Mouse (Mus musculus): Measurements from ENCODE around the gene Ush2a.

The Ush2a gene

DNA sequence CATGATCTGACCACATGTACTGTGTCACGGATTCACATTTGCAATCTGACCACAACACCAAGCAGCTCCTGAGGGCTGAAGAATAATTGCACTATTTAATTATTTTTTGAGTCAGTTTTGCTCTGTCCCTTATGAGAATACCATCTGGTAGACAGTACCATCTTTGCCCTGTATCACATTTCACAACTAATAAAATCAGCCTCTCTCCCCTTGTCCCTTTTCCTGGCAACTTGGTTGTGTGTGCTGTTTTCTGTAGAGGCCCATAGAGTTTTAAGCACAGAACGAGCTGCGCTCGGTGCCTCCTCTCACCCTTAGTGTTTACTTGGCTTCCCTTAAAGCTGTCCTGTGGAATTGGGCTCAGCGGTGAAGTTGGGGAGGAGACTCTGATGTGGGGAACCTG lies 290.0 kb downstream of the Ush2a start:
- no peak for DNase-seq

DNA sequence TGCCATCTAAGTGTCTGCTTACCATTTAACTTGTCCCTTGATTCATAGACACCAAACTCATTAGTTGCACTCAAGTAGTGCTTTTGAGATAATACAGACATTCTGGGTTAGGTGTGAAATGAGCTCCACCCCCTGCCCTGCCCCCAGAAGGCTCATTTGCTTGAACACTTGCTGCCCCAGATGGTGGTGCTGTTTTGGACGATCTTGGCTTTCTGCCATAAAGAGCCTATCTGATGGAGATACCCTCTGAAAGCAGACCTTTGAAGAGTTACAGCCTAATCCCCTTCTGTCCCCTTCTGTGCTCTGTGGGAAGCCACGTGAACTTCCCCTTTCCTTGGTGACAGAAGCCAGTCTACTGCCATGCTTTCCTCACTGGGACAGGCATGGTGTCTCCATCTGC lies 297.1 kb downstream of the Ush2a start:
- no peak for DNase-seq

DNA sequence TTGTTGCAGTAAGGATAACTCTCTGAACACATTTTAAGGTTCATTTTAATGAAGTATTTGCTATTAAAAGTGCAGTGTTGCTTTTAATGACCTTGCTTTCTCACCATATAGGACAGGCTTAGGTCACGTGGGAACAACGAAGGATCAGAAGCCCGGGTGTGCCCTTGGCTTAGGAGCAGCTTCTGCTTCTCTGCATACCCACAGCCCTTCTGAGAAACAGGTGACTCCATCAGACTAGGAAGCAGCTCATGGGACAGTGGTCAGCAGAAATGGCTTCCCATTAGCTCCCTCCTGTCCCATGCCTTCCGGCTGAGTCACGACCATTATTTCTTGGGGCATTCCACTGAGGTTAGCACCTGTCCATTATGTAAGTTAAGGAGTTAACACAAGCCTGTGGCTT lies 304.4 kb downstream of the Ush2a start:
- no peak for DNase-seq

DNA sequence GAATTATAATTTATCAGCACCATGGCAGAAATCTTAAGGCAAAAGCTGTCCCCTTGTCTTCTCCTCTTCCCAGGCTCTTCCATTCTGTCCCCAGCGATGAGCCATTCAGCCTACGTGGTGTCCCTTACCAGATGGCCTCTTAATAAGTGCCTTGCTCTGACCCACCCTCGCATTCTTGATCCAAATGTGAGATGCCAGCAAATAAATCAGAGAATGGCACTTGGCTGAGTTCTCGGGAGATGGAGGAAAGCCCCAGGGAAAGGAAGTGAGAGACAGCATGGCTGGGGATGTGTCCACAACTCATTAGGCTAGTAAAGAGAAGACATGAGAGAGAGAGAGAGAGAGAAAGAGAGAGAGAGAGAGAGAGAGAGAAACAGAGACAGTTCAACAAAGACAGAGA lies 305.7 kb downstream of the Ush2a start:
- DNase-seq, result no peak

DNA sequence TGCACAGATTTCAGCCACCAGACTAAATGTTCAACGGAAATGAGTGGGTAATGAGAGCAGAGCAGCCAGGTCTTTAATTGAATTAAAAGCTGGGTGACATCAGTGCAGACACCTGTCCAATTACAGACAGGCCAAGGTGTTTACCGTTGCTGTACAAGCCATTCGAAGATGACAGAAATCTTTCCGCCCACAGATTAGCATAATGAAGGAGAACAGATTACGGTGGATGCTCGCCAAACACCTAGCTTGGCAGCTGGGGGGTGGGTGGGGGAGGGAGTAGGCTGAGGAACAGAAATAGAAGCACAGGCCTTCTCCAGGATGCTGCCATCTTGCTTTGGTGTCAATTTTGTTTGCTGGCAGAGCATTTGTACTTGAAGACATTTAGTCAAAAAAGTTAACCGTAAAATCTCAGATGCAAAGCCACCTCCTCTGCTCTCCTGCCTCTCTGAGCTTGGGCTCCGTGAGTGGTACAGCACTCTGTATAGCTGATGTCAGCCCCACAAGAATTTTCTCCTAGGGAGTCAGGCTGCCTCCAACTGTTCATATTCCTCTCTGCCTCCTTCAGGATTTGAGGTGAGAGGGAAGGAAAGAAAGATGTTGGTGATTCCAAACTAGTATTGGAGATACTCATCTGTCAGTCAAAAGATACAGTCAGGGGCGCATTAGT lies 306.6 kb downstream of the Ush2a start:
- no peak for DNase-seq

DNA sequence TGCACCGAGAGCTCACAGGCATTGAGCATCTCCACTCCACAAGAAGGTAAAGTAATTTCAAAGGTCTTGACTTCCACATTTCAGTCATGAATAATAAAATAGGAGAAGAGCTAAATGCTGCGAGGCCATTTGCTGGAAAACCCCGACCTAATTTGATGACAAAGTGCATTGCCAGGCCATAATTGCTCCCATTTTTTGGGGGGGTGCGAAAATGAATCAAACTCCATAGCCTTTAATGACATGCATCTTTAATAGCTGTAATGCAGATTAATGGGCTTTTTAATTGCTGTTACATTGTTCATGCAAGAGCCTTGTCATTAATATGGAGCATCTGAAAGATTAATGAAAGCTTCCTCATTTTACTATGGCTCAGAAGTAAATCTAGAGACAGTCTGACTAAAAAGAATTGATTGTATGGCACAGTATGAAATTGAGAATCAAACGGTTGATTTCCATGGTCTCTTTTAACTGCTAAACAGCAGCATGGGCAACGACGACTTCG lies 314.5 kb downstream of the Ush2a start:
- no peak for DNase-seq

DNA sequence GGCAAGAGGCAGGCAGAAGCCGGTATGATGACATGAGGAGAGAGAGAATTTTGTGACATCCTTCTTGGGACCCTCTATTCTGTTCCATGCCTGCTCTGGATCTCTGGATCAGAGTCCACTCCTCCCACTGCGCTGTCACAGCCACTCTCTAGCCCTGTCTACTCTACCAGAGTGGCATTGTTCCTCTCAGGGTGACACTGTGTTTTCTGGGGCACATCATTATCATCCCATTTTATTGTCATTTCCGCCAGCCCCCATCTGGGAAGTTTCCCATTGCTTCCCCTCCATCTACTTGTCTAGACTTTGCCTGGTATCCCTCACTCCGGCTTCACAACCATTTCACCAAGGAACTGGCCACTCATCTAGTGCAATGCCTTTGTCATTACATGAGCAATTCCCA lies 315.6 kb downstream of the Ush2a start:
- DNase-seq, result no peak

DNA sequence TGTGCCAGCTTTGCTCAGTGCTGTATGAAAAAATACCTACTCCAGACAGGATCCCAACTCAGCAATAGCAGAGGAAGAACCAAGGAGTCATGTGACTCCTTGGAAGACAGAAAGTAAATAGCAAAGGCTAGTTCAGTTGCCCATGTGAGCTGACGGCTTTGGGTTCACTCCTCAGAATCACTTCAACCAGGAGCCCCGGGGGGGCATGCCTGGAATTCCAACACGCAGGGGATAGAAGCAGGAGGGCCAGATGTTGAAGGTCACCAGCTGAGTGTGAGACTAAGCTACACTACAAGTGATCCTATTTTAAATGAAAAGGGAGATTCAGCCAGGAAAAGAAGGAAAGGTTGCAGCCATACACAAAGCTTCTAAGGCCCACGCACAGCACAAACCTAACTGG lies 319.3 kb downstream of the Ush2a start:
- no peak for DNase-seq

DNA sequence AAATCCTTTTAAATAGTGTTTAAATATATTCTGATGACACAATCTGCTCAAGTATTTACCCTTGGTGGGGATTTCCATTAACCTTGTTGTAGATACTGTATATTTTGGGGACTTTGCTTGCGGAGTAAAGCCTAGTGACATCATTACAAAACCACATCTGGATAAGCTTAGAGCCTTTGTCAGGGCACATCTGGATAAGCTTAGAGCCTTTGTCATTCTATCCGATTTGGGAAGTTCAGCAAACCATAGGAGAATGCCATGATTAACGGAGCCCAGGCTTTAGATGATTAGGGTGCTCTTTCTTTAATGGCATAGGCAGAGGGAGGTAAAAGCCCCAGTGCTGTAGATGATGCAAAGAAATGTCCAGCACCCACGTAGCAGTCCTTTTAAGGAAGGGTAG lies 333.4 kb downstream of the Ush2a start:
- no peak for DNase-seq

DNA sequence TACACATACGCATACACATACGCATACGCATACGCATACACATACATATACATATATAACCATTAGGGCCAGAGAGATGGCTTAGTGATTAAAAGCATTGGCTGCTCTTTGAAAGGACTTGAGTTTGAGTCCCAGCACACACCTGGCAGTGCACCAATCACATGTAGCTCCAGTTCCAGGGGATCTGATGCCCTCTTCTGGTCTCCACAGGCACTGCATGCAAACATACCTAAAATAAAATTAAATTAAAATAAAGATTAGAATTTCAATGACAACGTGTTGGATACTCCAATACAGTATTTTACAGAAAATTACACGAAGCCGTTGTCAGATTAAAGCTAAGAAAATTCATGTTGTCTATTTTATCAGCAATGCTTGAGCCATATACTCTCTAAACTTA lies 336.2 kb downstream of the Ush2a start:
- no peak for DNase-seq

DNA sequence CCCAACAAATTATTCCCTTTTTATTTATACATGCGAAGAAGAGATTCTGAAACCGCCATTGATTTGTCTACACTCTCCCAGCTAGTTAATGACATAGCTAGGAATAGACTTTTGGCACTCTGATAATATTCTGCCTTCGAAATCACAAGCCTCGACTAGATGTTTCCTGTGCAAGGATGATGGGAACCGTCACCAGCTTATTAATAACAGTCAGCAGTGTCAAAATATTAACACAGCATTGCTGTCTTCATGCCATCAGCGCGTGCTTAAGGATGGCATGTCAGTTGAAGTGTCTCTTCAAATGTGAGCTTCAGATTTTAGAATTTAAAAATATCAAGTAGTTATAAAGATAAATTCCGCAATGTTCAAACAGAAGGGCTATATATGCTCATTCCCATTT lies 337.3 kb downstream of the Ush2a start:
- DNase-seq, result no peak

DNA sequence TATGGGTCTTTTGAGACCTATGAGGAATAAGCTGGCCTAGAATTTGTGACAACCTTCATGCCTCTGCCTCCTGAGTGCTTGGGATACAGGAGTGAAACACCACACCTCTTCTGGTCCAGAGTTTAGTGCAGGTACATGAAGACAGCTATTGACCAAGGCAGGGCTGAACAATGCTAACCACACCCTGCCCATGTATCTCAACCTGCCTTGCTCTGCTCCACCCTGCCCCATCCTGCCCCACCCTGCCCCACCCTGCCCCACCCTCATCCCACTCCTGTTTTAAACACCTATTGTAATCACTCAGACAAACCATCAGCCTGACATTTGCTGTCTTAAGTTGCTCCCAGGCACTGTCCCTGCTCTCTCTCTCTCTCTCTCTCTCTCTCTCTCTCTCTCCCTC lies 344.6 kb downstream of the Ush2a start:
- no peak for DNase-seq

DNA sequence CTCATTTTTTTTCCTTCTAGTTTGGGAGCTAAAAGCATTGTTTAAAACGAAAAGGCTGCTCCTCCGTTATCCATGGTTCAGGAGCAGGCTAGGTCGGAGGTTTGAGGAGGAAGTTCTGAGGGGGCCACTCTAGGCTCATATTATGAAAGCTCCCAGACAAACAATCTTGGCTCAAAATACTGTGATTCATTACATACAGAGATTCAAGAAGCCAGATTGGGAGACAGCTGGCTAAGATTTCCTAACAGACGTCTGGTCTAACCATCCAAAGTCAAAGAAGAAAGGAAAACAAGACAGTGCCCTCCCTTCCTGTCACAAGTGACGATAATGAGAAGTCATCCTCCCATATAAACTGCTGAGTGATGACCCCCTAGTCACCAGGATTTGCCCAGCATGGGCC lies 354.7 kb downstream of the Ush2a start:
- no peak for DNase-seq

DNA sequence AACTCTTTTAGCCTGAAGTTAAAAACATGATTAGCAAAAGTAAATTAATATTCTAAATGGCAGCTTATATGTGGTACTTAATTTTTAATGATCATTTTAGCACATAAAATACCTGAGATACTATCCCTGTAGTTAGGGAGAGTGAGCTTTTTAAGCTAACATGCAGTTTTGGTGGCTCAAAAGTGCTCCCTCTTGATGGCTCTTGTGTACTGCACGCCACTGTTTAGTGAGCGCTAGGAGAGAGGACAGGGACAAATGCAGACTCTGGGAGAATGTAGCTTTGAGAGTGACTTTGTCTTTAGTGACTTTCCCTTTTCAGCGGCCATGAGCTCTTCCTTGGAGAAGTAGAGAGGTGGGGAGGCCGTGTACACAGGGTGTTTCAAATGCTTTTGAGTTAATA lies 371.9 kb downstream of the Ush2a start:
- DNase-seq, result no peak

DNA sequence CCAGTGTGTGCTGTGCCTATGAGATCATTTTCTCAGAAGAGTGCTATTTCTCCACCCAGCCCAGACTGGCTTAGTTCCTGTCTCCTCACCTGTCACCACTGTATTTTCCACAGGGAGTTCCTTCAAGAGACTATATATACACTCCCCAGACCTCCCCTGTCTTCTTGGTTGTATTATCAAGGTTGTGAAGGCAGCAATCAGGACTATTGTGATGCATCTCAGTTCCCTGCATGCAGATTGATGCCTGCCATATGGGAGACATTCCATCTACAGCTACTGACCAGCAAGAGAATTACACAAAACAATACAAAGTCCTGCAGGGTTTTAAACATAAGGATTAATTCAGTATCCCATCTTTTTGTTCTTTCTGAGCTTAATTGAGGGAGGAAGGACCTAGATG lies 377.8 kb downstream of the Ush2a start:
- no peak for DNase-seq

DNA sequence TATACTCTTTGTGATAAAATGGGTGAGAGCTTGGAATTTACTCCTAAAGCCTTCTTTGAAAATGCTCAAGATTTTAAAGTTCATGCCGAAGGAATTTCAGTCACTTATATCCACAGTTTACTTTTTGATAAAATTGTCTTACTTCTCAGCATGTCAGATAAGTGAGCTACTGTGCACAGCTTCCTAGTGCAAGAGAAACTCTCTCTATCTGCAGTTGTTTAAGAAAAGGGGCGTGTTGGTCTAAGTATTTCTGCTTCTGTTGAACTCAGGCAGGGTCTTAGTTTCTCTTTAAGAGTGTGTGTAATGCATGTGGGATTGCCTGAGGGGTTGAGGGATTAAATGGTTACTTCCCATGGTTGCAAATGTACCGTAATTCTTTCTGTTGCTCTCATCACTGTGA lies 381.3 kb downstream of the Ush2a start:
- no peak for DNase-seq

DNA sequence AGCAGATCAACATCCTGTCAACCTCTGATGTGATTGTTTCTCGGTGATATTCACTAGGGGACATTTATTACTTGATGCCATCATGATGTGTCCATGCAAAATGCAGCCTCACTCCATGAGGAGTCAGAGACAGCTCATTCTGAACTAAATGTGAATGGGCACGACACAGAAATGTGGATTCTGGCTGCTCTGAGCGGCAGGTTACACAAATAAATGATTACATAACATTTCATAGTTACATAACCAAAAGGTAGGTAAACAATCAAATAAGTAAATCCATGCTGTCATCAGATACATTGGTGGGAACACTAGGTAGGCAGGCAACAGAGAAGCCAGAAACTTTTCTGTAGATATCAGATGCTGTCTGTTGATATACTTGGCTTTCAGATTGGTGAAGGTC lies 391.2 kb downstream of the Ush2a start:
- no peak for DNase-seq

DNA sequence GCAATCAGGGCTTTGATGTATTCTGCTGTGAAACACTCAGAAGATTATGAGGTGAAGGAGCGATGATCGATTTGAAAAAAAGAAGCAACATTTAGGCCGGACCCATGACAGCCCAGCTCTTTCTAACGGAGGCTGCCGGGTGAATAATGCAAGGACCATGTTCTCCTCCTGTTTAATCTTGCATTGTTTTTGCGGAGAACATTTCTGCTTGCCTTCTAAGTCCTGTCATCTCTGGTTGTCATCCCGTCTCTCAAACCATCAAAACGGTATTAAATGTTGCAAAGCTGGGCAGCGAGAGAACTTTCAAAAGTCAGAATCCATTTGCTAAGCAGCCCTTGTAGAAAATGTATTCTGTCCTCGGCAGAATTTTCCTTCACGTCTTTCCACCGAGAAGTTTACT lies 394.3 kb downstream of the Ush2a start:
- no peak for DNase-seq

DNA sequence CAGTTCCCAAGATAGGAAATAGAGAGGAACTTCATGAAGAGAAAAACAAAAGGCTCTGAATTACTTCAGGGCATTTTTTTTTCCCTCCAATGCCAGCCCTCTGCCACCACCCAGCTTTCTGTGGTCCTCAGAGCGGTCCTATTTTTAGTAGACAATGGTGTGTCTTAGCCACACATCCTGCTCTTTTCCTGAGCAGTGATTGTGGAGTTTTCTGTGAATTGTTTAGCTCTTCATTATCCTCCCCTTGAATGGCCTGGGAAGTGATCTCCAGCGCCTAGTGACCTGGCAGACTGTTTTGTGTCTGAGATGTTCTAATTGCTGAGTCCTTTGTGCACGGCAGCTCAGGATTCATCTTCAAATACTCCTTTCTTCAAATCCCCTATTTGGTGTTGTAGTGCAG lies 397.3 kb downstream of the Ush2a start:
- DNase-seq, result no peak

DNA sequence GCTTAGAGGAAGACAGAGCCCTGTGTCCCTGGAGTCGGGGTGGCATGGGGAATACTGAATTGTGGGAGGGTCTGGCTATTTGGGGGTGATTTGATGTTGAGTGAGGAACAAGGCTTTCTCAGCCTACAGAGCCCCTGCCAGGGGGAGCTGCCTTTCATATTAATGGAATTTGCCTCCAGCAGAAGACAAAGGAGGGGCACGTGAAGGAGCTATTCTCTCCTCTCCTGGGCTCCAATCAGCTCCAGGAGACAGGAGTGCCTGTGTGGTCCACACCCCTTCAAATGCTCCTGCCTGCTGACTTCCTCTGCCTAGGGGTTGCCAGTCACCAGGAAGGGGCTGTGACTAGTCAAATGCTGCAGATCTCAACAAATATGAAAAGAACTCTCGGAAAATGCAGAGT lies 398.5 kb downstream of the Ush2a start:
- DNase-seq, result no peak

DNA sequence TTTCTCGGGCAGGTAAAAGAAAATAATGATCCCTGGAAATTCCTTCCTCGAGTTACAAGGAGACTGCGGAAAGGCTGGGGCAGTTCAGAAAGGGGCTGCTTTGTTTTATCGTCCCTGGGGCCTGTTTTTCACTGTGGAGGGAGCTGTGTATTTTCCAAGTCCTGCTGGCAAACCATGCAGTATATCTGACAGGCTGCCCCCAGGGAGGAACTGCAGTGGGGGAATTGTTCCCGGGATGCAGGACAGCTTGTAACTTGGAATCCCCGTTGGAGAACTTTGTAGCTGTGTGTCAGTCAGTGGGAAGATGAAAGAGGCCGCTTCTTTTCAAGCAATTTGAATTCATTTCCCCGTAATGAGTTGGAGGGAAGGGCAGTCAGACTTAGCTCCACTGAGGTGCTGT lies 399.1 kb downstream of the Ush2a start:
- no peak for DNase-seq

DNA sequence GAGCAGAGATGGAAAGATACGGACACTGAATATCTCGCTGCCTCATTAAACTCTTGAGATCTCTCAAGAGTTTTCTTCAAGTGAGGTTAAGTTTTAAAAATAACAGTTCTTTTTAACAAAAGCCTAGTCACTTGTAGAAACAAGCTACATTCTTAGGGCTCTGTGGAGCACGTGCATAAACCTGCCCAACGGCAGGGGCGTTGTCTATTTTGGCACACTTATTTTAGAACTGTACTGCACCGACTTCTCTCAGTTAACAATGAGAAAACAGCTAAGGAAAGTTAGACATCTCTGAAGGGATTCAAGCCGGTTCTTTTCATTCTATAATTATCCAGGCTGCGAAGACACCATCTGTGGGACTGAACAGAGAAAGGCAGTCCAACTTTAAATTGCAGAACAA lies 405.6 kb downstream of the Ush2a start:
- DNase-seq, result no peak

DNA sequence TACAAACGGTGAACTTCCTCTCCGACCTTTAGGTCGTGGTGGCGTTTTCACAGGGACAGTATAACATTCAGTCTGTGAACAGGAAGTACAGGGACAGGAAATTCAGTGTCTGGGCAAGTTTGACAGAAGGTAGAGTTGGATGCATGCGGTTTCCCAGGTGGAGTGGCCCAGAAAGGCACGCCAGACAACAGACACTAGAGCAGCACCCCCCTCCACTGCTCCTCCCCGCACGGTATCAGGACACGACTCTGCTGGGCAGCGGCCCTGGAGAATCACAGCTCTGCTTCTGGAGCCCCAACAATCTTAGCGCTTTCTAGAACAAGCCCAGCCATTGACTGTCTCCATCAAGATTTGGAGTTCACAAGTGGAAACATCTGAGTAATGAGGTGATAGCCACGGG lies 406.7 kb downstream of the Ush2a start:
- DNase-seq, result no peak

DNA sequence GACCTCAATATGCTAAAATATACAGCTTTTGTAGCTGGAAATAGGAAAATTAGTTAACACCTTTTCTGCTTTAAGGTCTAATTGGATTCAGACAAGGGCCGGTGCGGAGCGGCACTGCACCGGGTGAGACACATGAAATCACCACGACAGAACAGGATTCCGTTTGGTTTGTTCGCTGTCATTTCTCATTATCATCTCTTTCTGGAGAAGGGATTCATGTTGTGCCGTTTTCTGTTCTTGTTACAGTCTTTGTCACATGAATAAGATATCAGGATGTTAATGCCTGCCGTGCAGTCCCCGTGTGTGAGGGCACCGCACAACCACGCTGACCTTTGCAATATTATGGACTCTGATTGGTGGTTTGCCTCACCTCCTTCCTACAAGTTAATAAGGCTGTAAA lies 411.0 kb downstream of the Ush2a start:
- DNase-seq, result no peak

DNA sequence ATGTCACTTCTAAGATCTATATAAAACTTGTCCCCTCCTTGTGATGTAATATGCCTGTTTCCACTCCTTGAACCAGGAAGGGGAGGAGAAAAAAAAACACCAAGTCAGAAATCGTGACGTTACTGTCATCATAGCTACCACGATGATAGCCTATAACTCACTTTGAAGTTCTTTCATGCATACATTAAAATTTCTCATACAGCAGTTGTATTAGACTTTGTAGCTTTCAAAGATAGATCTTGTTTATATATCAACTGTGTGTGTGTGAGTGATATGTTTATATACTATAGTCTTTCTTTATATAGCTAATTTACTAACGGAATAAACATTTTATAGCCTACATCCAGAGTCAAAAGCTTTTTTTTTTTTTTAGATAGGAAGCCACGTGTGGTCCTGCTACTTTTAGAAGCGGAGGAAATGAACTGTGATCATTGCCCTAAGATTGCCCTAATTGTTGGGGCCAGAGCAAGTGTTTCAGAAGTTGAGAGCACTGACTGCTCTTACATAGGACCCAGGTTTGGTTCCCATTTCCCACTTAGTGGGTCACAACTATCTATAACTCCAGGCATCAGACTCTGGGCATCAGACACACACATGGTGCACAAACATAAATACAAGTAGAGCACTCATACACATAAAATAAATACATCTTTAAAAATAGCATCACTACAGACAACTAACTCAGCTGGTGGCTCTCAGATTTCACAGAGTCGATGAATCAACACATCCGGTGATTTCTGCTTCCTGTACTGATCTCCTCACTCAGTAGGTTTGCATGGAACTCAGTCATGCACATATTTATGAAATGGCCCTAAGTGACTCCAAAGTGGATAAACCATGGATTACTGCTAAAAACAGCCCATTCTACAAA lies 413.1 kb downstream of the Ush2a start:
- no peak for DNase-seq
